Mouse (Mus musculus): ENCODE measurements around the gene Adra2b.

DNA sequence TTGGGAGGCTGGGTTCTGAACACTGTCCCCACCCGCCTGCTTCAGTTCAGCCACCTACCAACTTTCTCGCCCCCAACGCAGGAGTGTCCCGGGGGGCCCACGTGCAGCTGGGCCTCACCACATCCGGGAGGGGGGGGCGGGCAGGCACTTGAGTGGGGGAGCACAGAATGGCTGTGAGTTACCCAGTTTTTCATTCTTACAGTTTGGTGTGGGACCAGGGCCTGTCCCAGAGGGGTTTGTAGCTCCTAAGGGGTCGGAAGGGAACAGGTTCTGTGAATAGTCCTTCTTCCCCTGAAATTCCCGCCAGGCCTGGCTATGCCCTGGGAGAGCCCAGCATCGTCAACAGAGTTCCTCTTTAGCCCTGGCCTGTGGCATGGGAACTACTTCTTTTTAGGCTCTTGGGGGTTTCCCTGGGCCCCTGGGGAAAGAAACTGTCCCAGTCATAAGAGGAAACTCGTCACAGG lies 27.9 kb upstream of the Adra2b start:
- TF ChIP-seq CTCF (IDR thresholded peaks at IDR 0.05; ENCODE audit: insufficient read depth, low read length) (no peak), POLR2A (IDR thresholded peaks at IDR 0.05; ENCODE audit: borderline replicate concordance, extremely low read depth, low read depth, low read length) (no peak)

Data from lung, adult 2 months (tissue).